Mouse (Mus musculus) brain, adult 2 months (tissue): Measurements from ENCODE around the gene Peak1.
"Not testable (repeated sequence)": the region's sequence is repeated elsewhere in the genome, so short reads cannot be mapped to it uniquely, and the experiment has no call there.

Experiments used
- DNase-seq: peaks from one replicate; pipeline ENCODE4 v3.0.0; 2011; ENCODE audit warnings: low read depth, low spot score

The Peak1 gene

DNA sequence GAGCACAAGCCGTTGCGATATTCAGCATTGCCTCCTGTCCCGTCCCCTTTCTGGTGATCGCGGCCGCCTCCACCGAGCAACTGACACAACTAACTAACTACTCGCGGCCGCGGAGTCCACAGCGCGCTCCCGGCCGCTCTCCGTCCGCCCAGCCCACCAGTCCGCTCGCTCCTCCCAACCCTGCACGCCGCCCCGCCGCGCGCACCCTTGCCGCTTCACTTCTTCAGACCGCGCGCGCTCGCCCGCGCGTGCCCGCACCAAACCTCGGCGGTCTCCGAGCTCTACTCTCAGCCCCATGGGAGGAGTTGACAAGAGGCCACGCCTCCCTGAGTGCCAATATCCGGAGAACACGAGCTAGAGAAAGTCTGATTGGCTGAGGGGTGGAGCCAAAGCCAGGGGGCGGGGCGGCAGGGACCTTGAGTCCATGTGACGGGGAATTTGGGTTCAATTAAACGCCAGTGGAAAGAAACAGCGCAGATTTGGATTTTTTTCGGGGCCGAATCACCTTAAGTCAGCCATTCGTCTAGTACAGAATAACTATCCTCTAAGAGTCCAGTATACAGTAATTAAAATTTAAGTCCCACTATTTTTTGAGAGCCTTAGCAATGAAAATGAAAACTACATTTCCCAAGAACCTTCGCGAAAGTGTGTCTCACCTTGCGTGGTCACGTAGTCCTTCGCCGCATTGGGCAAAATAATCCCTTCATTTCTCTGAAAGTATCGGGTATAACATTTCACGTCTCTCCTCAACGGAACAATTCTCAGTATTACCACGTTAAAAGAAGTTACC is at the start of gene Peak1, which contains the start of gene Hmg20a:
Gene Peak1 (minus strand): TSS at position 120 of the 790 bp plus-strand sequence.
Gene Hmg20a (plus strand): TSS at position 662 of the 790 bp plus-strand sequence.
- DNase-seq = peak; percentile 100

DNA sequence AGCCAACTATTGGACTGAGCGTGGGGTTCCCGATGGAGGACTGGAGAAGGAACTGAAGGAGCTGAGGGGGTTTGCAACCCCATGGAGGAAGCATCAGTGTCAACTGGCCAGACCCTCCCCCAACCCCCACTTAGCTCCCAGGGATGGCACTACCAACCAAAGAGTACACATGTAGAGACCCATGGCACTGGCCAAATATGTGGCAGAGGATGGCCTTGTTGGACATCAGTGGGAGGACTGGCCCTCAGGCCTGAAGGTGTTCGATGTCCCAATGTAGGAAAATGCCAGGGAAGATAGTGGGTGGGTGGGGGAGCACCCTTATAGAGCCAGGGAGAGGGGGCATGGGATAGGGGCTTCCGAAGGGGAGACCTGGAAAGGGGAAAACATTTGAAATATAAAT is 48.4 kb upstream of the Peak1 start:
- DNase-seq = no peak

DNA sequence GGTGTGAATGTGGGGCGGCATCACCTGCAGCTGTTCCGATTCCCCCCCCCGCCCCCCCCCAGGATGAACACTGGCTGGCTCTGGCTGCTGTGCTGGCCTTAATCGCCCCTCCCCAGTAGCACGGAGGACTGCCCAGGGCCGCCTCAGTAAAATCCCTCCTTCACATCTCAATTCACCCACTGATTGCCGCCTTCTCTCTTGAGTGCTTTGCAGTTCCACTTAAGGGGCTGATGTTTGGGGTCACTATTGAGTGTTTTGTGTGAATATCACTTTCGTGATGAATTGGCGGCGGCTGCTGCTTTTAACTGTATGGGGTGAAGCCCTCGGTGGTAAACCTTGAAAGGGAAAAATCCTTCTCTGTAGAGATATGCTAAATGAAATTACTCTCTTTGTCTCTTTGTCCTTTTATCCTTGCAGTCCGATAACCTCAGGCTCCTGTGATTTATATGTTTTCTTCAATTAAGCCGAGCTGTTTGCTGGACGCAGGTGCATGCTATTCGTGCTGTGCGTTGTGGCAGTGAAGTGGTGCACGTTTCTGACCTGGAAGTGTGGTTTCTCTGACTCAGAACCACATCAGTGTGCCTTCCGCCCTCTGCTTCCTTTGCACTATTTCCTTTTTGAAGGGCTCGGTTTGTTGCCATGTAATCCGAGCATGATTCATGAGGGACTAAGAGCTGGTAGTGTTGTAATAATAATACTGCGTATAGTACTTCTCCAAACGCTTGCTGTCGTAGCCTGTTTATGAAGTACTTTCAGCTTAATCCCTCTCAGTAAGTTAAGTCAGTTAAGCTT is 47.2 kb upstream of the Peak1 start:
- peak; percentile 62 for DNase-seq

DNA sequence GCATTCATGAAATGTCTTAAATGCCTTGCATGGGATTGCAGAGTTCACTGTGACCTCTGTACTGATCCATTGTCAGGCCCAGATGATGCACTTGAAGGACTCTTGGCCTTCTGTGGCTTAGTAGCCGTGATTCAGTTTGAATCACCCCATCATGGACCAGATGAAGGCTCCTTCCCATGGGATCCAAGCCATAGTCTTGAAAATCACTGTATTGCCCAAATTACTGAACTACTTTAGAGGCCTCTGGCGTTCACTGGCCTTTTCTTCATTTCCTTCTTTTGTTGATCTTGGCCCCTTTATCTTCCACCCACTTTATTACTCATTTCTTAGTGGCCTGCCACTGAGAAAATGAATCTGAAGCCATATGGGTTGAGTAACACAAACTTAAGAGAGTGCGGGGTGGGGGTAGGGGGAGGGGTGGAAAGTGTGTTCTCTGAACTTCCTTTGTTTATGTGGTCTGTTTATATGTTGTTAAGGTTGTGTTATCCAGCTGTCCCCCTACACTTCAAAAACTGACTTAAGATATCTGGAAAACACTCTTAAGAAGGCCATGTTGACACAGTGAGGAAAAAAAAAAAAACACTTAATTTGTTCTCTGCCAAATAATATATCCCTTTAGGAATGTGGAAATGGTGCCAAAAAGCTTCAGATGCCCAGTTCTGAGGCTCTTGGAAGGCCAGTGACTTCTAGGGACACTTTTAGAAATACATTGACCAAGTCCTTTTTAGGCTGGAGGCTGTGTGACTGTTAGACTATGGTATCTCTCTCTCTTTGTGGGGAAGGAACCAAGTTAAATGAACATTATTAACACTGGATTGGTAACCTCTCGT is 46.0 kb upstream of the Peak1 start:
- DNase-seq = no peak

DNA sequence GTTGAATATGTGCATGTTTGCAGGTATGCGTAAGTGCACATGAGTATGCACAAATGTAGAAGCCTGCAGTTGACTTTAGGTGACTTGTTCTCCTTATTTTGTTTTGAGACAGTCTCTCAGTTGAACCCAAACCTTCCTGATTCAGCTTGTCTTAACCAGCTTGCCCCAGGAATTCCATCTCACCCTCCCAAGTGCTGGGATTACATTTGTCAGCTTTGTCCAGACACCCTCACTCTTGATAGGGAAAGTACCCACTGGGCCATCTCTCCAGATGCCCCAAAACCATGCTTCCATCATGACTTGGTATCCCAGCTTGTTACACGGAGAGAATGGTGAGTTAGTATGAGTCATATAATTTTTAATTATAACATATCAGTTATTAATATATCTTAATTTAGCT is 45.2 kb upstream of the Peak1 start:
- DNase-seq = no peak

DNA sequence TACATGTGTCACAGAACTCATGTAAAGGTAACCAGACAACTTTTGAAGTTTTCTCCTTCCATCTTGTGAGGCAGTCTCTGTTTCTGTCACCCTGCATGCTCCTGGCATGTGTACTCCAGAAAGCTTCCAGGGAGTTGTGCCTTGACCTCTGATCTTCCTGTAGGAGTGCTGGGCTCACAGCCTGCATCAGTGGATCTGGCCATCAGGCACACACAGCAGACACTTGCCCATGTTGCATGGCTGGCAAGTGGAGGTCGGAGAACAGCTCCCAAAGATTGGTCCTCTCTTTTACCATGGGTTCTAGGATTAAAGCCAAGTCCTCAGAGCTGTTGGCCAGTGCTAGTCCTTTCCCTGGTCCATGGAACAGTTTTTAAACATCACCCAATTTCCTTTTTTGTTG is 44.7 kb upstream of the Peak1 start:
- peak; percentile 45 for DNase-seq

DNA sequence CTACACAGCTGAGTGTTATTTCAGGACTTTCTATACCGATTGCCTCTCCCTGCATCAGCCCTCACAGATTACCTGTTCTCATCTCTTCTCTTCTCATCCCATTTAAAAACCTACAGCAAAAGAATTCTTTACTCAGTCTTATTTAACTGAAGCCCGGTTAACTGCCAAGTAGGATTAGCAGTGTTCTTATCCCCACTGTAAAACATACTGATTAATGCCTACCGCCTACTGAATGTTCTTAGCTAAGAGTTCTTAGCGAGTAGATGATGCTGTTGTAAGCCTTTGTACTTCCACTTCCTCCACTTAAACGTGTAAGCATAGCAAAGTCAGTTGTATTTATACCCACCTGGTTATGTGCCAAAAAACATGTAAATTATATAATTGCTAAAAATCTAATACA is 43.1 kb upstream of the Peak1 start:
- peak; percentile 55 for DNase-seq

DNA sequence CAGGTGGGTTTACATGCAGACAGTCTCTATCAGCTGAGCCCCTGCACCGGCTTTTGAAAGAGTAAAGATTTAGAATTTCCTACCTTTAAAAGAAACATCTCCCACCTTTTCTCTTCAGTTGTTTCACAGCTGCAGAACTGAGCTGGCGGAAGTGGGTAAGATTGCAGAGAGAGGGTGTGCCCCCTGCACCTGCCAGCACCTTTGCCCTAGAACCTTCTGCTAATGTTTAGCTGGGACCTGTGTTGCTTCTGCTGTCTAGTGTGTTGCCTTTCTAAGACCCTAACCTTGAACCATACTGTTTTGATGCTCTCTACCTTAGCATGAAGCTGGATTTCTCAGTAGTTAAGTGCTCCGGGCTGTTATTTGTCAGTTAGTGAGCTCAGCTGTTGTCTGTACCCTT is 38.6 kb upstream of the Peak1 start:
- no peak for DNase-seq

DNA sequence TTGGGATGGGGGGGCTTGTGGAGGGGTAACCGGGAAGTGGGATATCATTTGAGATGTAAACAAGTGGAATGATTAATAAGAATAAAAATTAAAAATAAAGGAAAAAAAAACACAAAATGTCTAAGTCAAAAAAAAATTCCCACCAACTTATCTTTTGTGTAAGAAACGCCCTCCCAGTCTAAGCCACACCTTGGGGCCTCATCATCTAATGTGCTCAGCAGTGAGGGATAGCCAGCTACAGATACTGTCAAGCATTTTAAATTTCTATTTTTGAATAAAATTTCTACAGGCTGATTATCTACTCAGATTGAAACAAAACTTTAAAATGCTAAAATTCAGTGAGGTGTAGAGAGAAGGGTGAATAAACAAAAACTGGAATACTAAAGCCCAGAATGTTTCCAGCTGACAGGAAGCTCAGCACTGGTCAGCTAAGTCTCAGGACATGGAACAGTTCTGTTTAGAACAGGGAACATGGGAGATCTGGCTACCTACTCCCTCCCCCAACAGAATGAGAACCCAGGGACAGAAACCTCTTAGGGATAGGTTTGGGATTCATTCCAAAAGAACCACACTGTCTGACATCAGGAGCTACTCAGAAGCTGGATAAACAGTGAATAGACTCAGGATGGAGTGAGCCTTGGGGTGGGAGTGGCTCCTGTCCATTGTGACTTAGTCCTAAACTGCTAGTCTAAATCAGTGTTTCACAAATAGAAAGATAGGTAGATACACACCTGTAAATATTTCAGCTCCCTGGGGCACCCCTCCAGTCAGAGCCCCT is 35.4 kb upstream of the Peak1 start:
- DNase-seq = no peak

DNA sequence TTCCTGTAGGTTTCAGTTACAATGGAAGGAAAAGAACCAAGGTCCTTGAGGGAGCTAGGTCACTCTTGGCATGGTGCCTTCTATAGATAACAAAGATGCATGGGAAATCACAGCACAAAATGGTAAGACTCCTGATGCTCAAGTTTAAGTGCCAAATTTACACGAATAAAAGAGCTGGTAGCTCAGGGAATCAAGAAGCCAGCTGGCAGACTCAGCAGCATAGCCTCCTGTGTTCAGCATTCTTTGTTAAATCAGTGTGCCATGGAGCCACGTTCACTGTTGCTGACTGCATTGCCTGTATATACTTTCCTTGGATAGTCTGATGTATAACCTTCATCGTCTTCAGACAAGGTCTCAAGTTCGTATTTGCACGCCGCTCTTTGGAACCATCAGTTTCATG is 33.7 kb upstream of the Peak1 start:
- peak; percentile 74 for DNase-seq

DNA sequence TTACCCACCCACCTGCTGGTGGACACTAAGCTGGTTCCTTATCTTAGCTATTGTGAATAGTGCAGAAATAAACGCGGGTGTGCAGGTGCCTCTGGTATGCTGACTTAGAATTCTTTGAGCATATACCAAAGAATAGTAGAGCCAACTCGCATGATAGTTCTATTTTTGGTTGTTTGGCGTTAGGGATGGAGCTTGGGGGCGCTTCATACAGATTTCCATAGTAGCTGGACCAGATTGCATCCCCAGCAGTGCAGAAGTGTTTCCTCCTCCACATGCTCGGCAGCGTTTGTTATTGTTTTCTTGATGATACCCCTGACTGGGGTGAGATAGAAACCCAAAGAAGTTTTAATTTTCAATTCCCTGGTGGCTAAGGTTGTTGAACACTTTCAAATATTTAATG is 21.8 kb upstream of the Peak1 start:
- peak; percentile 53 for DNase-seq

DNA sequence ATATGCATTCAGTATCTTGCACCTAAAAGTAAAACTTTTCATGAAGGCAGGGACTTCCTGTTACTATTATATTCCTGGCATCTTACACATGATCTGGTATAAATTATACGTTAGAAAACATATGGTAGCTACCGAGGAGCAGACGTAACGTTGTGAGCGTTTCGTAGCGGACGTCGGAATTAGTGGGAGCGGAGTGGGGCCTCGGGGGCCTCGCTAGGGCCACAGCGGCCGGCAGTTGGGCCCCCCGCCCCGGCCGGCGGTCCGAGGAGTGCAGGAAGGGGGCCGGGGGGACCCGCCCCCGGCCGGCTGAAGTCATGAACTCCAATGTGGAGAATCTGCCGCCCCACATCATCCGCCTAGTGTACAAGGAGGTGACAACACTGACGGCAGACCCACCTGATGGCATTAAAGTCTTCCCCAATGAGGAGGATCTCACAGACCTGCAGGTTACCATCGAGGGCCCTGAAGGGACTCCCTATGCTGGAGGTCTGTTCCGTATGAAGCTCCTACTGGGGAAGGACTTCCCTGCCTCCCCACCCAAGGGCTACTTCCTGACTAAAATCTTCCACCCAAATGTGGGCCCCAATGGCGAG is 19.5 kb upstream of the Peak1 start:
- DNase-seq = not testable (repeated sequence)

DNA sequence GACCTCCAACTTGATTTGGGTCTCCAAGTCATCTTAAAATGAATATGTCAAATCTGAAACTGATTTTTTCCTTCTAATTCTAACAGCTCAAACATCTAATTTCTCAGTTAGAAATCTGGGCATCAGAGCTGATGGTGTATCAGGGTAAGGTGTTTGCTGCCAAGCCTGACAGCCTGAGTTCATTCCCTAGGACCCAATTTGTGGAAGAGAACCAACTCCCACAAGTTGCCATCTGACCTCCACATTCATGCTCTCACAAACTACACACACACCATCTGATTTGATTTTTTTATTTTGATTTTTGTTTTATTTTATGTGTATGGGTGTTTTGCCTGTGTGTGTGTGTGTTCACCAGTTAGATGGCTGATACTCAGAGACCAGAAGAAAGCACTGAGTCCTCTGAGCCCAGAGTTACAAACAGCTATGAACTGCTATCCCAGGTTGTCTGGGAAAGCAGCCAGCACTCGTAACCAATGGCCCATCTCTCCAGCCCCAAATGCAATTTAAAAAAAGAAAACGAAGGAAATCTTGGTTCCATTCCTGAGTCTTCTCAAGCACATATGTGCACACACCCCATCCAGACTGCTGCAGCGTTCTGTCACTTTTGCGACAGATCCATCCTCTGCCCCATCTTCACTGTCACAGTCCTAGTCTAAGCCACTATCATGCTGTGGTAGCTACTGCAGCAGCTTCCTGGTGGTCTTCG is 18.1 kb upstream of the Peak1 start:
- peak; percentile 81 for DNase-seq

DNA sequence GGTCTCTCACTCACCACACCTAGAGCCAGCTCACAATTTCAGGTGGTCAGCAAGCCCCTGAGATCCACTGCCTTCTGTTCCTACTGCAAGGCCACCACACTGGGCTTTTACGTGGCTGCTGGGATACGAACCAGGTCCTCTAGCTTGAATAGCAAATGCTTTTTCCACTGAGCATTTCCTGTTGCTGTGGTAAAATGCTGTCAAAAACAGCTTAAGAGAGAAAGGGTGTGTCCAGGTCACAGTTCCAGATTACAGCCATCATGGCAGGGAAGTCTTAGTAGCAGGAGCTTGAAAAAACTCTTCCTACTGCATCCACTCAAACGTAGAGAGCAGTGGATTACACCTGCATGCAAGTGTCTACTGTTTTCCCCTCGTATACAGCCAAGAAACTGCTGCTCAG is 7.0 kb upstream of the Peak1 start:
- no peak for DNase-seq

DNA sequence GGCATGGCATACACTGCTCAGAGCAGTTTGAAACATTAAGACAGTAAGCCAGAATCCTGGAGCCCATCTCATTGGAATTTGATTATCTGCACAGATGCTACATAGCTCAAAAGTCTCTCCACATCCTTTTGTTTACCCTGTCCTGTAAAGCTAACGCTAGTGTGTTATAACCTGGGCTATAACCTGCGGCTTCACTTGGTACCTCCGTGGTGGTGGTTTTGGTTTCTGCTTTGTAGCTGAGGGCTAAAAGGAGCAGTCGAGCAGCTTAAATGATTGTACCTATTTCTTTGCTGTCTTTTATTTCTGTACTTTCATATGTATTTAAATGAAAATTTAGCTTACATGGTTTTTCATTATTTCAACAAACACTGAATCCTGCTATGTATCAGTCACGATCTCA is 4.1 kb upstream of the Peak1 start:
- no peak for DNase-seq

DNA sequence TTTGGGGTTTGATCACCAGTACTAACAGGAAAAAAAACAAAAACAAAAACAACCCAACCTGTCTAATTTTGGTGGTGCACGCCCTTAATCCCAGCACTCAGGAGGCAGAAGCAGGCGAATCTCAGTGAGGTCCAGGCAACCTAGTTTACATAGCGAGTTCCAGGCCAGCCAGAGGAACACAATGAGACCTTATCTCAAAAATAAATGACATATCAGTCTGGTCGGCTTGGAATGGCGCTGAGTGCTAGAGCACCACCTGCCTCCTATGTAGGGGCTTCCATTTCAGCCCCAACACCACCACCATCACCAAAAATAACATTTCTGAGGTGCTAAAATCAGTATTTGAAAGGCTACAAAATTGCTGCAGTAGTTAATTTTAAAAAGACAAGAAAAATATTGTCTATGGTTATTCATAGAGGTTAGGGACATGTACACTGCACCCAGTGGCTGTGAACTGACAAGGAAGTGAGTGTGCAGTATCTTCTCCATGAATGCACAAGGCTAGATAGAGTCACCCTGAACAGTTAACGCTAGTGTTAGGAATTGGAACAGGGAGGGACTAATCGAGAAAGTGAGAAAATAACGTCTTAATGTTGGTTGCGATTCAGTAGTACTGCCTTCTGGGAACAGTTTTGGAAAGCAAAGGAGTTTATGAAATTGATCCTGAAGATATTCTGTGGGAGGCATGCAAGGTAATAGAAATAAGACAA is 3.2 kb upstream of the Peak1 start:
- no peak for DNase-seq

DNA sequence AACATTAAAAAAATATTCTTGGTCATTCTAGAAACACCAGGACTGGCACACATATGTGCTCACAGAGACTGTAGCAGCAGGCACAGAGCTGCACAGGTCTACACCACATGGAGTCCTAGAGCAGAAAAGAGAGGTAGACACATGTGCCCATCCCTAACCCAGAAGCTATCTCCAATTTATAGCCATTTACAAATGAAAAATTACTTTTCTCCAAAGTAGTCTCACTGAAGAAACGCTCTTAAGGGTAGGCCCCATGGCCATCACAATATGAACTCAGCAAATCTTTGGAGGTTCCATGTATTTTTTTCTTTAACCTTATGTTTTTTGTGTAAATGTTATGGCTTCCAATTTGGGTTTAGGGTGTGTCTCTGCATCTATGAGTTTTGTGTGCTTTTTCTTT is 2.4 kb upstream of the Peak1 start:
- no peak for DNase-seq

DNA sequence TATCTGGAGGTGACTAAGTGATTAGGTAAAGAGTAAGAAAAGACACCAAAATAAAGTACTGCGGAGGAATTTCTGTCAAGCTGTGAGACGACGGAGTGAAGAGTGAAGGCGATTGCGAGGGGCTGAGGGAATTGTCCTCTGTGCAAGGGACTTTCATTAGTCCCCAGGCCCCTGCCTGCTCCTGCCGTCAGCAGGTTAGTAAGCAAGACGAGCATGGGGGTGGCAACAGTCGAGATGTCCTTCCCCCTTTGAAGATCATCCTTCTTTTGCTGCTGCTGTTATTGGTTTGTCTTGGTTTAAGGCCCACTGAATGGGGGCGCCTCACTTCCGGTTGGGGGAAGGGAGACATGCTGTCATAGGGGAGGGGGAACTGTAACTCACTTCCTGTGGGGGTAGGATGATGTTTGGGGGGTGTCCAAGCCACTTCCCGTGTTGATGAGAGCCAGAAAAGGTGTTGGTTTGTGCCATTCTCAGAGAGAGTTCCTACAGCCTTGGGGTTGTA is 922 bp upstream of the Peak1 start:
- DNase-seq = peak; percentile 94

DNA sequence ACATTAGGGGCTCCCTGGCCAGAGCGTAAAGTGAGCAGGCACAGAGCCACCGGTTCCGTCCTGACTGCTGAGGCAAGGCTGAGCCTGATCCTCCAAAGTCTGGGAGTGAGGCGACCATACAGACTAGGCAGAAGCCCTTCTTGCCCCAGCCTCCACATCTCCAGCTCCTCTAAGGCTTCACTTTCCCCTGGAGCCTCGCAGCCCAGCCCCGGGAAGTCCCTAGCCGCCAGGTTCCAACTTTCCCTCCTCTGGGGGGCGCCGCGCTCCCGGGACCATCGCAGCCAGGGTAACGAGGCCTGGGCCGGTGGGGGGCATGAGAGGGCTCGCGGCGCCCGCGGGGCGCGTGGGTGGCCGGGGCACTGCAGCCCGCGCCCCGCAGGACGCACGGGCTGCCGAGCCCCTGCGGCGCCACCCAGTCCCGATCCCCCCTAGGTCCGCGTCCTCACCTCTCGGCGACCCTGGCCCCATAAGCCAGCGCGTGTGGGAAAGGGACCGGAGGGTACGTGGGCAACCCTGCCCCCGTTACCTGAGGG is 386 bp downstream of the Peak1 start:
- peak; percentile 79 for DNase-seq
